Mouse (Mus musculus) ES-Bruce4 (cell line): ENCODE results near the gene Srebf1.

ENCODE experiments used
- CTCF ChIP-seq: IDR thresholded peaks from one replicate; pipeline ENCODE4 v1.8.1; 2011; ENCODE audit warnings: low read depth, low read length
- EP300 ChIP-seq: IDR thresholded peaks from 2 replicates; pipeline ENCODE4 v1.6.1; 2011; ENCODE audit warnings: low read depth, low read length; ENCODE audit not compliant: insufficient read depth

- TF ChIP-seq CTCF (no peak), EP300 (no peak)
These were observed 39.6 kb downstream of the Srebf1 start for GRCm38 (mm10) chr11:60182741-60183140.
